Mouse (Mus musculus): Measurements from ENCODE around the gene Tdrkh.

Gene Tdrkh

GRCm38 (mm10) chr3:94465632-94466430 is 52.8 kb downstream of the Tdrkh start:
- DNase-seq: no peak

GRCm38 (mm10) chr3:94468931-94469330 is 55.9 kb downstream of the Tdrkh start:
- DNase-seq: no peak

- no peak for DNase-seq
These were observed 59.5 kb downstream of the Tdrkh start for GRCm38 (mm10) chr3:94472447-94473114.

GRCm38 (mm10) chr3:94473115-94473505 is 60.0 kb downstream of the Tdrkh start:
- no peak for DNase-seq

- DNase-seq: no peak
These were observed 60.6 kb downstream of the Tdrkh start for GRCm38 (mm10) chr3:94473567-94474232.

GRCm38 (mm10) chr3:94476301-94477035 is 63.4 kb downstream of the Tdrkh start:
- no peak for DNase-seq

- peak; percentile 54 for DNase-seq
These were observed 64.4 kb downstream of the Tdrkh start for GRCm38 (mm10) chr3:94477444-94477843.

GRCm38 (mm10) chr3:94477981-94478422 is 64.9 kb downstream of the Tdrkh start, which contains the start of gene Celf3:
Gene Celf3 (plus strand): TSS chr3:94478295.
- peak; percentile 69 for DNase-seq

GRCm38 (mm10) chr3:94478591-94479169 is 65.6 kb downstream of the Tdrkh start:
- no peak for DNase-seq

- DNase-seq: no peak
These were observed 66.5 kb downstream of the Tdrkh start for GRCm38 (mm10) chr3:94479564-94479963.

GRCm38 (mm10) chr3:94480291-94480884 is 67.3 kb downstream of the Tdrkh start, which contains the start of gene Riiad1:
Gene Riiad1 (minus strand): TSS chr3:94480341.
- no peak for DNase-seq

GRCm38 (mm10) chr3:94481429-94481828 is 68.4 kb downstream of the Tdrkh start:
- DNase-seq: no peak

GRCm38 (mm10) chr3:94482764-94483385 is 69.8 kb downstream of the Tdrkh start:
- DNase-seq: no peak

GRCm38 (mm10) chr3:94483790-94484439 is 70.8 kb downstream of the Tdrkh start:
- DNase-seq: peak; percentile 95

Measured in right cerebral cortex, postnatal 14 days (tissue).